Mouse (Mus musculus) myocyte (in vitro differentiated cells): ENCODE measurements around the gene Pcdh9.

Experiments
- CEBPB ChIP-seq: IDR thresholded peaks from 2 replicates; pipeline ENCODE4 v1.6.1; 2011; ENCODE audit warnings: mild to moderate bottlenecking, moderate library complexity; ENCODE audit not compliant: poor library complexity, insufficient read depth, severe bottlenecking
- MAX ChIP-seq: IDR thresholded peaks from one replicate; pipeline ENCODE4 v1.6.1; 2011; ENCODE audit warnings: low read depth, mild to moderate bottlenecking, control low read depth
- POLR2A ChIP-seq: IDR thresholded peaks from one replicate; pipeline ENCODE4 v1.6.1; 2011; ENCODE audit warnings: low read depth, mild to moderate bottlenecking, control low read depth, moderate library complexity; ENCODE audit not compliant: insufficient read length
- REST ChIP-seq: IDR thresholded peaks from one replicate; pipeline ENCODE4 v1.6.1; 2011; ENCODE audit warnings: mild to moderate bottlenecking, control low read depth, moderate library complexity; ENCODE audit not compliant: insufficient read depth, insufficient read length
- TCF12 ChIP-seq: IDR thresholded peaks from one replicate; pipeline ENCODE4 v1.6.1; 2011; ENCODE audit warnings: mild to moderate bottlenecking, control low read depth; ENCODE audit not compliant: poor library complexity, insufficient read depth, severe bottlenecking

- TF ChIP-seq POLR2A = no peak
- no peak for TF ChIP-seq TCF12
- TF ChIP-seq MAX = no peak
- no peak for TF ChIP-seq REST
- TF ChIP-seq CEBPB = no peak
These were observed 656.1 kb downstream of the Pcdh9 start for GRCm38 (mm10) chr14:93234333-93234732.
